Mouse (Mus musculus): ENCODE data around the gene Trpc4ap.

Trpc4ap gene

DNA sequence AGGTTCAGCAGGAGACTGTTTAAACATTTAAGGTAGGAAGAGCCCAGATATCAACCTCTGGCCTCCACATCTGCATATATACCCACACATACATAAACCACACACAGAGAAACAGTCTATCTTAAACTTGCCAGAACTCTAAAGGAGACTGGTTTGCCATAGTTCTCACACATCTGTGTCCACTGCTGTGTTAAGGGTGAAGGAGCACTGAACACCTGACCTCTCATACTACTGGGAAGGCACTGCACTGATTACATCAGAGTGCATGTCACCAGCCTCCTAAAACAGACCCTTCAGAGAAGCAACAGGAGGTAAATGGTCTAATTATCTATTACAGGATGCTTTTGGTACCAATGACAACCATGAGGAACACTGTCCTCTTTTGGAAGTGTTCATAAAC, 55.3 kb downstream of the Trpc4ap start:
- no peak for DNase-seq

DNA sequence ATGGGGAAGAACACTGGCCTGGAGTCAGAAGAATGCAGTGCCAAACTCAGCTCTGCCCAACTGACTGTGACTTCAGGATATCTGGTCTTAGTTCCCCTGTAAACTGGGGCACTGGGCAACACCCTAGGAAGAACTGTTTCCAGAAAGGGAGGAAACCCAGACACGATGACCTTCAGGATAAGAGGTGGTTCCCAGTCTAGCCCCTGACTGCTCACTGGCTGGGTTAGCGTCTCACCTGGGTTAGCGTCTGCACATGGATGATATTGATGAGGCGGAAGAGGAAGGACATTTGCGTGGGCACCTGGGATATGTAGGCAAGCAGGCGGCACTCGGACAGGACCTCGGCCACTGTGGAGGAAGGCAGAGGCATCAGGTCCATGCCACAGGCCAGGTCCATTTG, 56.2 kb downstream of the Trpc4ap start:
- DNase-seq = no peak

DNA sequence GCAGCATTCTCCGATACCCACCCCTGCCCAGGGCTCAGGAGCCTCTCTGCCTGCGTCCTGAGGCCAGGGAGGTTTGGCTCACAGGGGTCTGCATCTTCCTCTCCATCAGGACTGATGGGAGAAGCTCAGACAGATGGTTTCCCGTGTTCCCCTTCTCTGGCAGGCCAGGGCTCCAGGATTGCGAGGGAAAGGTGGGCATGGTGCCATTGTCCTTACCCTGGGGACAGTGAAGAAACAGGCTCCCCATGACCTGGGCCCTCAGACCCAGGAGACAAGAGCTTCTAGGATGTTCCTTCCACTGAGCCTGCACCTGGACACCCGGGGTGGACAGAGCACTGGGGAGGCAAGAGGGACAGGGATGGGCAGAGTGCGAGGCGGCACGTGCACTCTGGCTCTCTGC, 57.6 kb downstream of the Trpc4ap start:
- DNase-seq = no peak

DNA sequence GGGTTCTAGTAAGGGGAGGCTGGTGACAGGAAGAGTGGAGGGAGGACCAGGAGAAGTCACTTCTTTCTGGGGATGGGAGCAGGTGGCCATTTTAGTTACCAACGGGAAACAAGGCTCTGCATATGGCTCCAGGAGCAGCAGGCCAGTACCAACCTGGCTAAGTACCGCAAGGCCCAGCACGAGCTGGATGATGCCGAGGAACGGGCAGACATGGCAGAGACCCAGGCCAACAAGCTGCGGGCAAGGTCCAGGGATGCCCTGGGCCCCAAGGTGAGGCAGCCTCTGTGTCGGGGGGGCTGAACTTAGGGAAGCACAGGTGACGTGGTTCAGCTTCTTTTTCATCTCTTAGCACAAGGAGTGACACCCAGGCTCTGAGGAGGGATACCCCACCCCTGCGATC, 58.5 kb downstream of the Trpc4ap start:
- DNase-seq = peak; percentile 69

DNA sequence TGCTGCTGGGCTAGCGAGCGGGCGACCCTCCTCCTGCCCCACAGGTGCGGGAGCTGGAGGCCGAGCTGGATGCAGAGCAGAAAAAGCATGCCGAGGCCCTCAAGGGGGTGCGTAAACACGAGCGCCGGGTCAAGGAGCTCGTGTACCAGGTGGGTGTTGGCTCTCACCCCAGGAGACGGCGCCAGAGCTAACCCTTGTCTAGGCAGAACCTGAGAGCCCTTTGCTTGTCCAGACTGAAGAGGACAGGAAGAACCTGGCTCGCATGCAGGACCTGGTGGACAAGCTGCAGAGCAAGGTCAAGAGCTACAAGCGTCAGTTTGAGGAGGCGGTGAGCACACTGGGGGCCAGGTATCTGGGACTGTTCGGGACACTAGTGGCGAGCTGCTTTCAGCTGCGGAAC, 59.1 kb downstream of the Trpc4ap start:
- no peak for DNase-seq

DNA sequence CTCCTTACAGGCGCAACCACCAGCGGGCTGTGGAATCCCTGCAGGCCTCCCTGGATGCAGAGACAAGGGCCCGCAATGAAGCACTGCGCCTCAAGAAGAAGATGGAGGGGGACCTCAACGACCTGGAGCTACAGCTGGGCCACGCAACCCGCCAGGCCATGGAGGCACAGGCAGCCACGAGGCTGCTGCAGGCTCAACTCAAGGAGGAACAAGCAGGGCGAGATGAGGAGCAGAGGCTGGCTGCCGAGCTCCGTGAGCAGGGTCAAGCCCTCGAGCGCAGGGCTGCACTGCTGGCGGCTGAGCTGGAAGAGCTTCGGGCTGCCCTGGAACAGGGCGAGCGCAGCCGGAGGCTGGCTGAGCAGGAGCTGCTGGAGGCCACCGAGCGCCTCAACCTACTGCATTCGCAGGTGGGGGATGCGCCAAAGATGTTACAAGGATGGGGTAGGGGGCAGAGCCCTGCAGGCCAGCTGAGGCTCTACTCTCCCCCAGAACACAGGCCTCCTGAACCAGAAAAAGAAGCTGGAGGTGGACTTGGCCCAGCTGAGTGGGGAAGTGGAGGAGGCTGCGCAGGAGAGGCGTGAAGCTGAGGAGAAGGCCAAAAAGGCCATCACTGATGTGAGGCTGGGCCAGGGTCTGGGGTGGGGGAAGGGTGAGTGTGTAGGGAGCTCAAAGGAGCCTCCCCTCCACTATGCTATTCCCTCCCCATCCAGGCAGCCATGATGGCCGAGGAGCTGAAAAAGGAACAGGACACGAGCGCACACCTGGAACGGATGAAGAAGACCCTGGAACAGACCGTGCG, 59.8 kb downstream of the Trpc4ap start:
- DNase-seq = no peak

DNA sequence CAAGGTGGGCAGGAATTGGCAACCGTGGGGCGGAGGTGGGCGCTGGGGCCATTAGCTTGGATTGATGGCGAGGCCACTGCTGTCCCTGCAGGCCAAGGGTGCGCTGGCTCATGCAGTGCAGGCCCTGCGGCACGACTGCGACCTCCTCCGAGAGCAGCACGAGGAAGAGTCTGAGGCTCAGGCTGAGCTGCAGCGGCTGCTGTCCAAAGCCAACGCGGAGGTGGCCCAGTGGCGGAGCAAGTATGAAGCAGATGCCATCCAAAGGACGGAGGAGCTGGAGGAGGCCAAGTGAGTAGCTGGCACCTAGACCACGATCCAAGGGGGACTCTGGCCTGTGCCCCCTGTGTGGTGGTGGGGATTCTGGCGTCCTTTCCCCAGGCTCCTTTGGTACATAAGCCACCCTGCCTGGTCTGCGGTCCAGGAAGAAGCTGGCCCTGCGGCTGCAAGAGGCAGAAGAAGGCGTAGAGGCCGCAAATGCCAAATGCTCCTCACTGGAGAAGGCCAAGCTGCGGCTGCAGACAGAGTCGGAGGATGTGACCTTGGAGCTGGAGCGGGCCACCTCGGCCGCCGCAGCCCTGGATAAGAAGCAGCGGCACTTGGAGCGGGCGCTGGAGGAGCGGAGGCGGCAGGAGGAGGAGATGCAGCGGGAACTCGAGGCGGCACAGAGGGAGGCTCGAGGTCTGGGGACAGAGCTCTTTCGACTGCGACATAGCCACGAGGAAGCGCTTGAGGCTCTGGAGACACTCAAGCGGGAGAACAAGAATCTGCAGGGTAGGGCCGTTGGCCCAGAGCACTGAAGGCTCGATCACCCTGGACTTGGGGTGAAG, 61.4 kb downstream of the Trpc4ap start:
- no peak for DNase-seq

DNA sequence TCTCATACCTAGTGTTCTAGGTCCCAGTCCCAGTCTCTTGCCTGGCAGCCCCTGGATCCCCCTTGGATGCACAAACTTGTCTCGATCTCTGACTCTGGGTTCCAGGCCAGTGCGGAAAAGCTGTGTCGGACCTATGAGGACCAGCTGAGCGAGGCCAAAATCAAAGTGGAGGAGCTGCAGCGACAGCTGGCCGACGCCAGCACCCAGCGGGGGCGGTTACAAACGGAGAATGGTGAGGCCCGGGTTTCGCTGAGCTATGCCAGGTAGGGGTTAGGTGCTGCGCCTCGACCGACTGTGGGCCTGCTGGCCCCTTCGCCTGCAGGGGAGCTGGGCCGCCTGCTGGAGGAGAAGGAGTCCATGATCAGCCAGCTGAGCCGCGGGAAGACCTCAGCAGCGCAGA, 62.0 kb downstream of the Trpc4ap start:
- DNase-seq = no peak

DNA sequence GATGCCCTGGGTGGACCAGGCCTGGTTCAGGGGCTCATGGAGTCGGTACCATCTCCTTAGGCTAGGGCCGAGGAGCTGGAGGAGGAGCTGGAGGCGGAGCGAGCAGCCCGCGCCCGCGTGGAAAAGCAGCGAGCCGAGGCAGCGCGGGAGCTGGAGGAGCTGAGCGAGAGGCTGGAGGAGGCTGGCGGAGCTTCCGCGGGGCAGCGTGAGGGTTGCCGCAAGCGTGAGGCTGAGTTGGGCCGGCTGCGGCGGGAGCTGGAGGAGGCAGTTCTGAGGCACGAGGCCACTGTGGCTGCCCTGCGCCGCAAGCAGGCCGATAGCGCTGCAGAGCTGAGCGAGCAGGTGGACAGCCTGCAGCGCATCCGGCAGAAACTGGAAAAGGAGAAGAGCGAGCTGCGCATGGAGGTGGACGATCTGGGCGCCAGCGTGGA, 62.9 kb downstream of the Trpc4ap start:
- DNase-seq = peak; percentile 74

DNA sequence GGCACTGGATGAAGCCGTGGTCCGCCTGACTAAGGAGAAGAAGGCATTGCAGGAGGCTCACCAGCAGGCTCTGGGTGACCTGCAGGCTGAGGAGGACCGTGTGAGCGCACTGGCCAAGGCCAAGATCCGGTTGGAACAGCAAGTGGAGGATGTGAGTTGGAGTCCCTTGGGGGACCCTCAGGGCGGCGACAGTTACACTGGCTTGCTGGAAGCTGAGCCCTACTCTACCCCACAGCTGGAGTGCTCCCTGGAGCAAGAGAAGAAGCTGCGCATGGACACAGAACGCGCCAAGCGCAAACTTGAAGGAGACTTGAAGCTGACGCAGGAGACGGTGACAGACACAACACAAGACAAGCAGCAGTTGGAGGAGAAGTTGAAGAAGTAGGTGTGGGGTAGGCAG, 63.7 kb downstream of the Trpc4ap start:
- DNase-seq = peak; percentile 60

DNA sequence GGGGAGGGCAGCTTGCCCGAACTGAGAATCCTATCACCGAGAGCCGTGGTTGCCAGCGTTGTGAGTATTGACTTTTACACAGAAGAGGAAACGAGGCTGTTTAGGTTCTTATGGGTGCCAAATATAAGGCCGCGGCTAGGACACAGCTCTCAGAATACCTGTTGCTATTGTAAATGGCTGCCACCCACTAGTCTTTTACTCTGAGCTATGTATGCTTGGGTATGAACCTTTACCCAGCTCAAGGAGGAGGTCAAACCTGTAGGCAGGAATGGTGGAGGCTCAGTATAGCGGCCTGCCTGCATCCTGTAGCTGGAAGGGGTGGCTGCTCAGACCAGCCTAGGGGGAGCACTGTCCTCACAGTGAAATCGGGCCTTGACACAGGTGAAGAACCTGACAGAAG, 64.1 kb downstream of the Trpc4ap start:
- peak; percentile 55 for DNase-seq

DNA sequence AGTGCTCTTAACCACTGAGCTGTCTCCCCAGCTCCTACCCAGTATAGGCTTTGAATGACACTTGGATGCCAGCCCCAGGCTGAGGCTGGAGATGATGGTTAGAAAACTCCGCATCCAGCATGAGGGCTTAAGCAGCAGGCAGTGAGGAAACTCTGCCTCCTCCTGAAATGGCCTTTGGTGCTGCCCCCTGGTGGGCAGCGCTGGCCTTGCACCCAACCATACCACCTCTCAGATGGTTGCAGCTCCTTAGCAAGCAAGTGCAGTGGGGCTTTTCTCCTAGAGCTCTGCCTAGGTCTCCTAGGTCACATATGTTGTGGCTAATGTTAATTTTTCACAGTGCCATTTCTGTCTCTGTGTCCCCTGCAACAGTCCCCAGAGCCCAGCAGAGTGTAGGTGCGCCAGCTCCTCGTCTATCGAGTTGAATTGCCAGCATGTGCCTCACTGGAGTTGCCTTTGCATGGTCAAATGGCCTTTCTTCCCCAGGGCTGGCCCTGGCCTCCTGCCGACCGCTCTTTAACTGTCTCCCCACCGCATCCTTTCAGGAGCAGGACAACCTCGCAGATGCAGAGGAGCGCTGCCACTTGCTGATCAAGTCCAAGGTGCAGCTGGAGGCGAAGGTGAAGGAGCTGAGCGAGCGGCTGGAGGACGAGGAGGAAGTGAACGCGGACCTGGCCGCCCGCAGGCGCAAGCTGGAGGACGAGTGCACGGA, 65.0 kb downstream of the Trpc4ap start:
- peak; percentile 85 for DNase-seq

DNA sequence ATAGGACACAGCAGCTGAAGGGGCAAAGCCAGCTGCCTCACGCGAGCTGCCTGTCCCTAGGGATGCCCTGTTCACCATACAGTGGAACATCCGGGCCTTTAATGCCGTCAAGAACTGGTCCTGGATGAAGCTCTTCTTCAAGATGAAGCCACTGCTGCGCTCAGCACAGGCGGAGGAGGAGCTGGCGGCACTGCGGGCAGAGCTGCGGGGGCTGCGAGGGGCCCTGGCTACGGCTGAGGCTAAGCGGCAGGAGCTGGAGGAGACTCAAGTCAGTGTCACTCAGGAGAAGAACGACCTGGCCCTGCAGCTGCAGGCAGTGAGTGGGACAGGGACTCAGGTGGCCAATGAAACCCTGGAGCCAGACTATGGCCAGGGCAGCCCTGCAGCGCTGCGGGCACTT, 65.9 kb downstream of the Trpc4ap start:
- DNase-seq = no peak

DNA sequence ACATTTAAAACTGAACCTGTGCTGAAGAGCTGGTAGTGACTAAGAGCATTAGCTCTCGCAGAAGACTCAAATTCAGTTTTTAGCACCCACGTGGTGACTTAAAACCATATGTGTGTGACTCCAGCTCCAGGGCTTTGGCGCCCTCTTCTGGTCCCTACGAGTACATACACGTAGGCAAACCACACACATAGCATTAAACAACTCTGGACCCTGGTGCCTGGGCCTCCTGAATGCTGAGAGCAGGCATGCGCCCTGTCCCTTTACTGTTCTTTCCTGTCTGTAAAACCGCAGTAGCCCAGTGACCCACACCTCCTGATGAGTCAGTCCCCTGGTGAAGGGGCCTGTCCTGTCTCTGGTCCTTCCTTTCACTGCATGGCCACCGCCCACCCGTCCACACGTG, 67.5 kb downstream of the Trpc4ap start:
- DNase-seq = no peak

DNA sequence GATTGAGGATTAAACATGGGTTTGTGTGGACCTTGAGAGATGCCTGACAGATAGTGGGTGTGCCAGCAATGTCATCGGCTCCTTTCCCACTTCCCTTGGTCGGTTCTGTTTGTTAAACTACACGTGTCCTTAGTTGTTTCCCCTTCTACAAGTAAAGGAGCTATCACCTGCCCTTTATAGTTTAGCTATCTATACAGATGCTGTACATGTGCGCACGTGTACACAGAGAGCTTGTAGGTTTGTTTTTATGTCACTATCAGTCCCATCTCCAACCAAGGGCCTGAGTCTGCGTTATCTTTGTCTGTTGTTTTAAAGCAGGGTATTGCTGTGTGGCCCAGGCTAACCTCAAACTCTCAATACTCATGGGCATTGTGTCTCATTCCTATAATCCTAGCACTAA, 68.2 kb downstream of the Trpc4ap start:
- DNase-seq = no peak

DNA sequence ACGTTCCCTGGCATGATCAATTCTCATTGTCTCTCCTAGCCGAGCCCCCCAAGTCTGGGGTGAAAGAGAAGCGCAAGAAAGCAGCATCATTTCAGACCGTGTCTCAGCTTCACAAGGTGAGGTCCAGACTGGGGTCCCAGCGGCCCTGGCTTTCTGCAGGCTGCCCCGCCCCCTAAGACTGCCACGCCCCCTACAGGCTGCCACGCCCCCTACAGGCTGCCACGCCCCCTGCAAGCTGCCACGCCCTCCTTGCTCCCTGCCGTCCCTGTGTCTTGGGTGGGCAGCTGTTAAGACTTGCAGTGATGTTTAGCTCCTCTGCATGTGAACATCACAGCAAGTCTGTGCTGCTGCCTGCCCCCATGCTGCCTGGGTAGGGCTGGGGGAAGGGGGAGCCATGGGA, 69.6 kb downstream of the Trpc4ap start:
- DNase-seq = no peak

DNA sequence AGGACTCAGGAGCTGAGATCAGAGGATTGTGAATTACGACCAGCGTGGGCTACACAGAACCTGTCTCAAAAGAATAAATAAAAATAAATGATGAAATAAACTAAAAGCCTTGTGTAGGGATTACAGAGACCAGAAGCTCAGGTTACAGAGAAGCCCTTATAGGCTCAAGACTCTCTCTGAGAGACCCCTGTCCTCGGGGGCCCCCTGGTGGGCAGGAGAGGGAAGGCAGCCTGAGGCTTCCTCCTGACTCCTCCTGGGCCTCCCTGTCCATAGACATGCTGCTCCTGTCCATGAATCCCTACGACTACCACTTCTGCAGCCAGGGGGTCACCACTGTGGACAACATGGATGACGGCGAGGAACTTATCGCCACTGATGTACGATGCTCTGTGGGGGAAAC, 72.4 kb downstream of the Trpc4ap start:
- peak; percentile 92 for DNase-seq

DNA sequence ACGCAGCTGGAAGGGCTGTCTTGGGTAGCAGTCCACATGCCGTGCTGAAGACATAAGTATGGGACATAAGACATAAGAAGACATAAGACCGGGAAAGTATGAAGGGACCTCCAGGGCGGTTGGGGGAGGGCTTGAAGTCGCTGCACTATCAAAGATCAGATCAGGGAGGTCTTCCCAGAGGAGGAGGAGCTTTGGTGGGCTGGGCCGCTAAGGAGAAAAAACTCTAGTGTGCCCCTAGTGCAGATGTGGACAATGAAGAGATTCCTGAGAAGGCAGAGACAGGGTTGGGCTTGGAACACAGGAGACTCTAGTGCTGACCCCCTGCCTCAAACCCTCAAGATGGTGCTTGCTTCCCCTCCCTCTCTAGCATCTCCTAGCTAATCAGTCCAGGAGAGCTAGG, 75.2 kb downstream of the Trpc4ap start:
- DNase-seq = no peak

DNA sequence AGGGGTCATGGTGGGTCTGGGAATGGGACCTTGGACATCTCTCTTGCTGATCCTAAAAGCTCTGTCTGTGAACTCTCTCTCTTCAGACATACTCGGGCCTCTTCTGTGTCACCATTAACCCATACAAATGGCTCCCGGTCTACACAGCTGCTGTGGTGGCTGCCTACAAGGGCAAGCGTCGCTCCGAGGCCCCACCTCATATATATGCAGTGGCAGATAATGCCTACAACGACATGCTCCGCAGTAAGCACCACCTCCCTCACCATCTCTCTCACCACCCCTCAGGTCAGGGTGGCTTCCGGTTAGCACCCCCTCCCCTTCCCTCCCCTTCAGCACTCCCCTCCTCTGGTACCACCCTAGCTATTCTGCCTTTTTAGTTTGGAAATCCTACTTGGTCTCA, 78.2 kb downstream of the Trpc4ap start:
- no peak for DNase-seq

DNA sequence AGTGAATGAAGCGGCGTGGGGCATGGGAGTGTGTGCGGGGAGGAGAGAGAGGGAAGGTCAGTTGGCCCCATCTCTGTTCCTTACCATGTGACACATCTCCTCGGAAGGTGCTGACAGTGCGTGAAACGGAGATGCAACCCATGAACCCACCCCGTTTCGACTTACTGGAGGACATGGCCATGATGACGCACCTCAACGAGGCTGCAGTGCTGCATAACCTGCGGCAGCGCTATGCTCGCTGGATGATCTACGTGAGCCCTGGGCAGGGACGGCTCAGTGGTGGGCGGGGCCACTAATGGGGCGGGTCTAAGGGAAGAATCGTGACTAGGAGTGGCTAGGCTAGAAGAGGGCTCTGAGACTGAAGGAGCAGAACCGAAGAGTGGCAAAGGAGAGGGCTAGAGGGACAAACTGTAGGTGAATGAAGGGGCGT, 78.8 kb downstream of the Trpc4ap start:
- DNase-seq = peak; percentile 80

DNA sequence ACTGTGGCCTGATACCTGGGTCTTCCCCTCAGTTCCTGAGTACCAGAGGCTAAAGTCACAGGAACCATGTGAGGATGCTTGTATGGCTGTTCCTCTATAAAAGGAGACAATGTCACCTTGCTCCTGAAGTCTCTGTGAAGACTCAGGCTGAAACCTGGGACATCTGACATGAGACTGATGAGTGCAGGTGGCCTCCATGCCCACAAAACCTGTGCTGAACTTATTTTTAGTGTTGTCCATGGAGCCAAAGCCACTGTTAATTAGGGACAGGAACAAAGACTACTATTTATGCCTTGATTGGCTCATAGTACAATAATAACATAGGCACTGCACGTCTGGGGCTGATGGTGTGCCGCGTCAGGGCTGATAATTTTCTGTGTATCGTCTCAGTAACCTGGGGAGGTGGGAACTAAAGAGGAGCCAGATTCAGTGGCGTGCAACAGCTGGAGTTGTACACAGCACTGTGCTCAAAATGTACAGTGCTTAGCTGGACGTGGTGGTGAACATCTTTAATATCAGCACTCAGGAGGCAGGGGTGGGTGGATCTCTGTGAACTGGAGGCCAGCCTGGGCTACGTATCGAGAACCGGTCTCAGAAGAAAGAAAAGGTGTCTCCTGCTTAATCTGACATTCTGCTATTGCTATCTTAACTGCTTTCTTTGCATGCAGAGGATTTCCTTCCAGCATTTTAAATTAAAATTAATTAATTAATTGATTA, 80.2 kb downstream of the Trpc4ap start:
- no peak for DNase-seq

DNA sequence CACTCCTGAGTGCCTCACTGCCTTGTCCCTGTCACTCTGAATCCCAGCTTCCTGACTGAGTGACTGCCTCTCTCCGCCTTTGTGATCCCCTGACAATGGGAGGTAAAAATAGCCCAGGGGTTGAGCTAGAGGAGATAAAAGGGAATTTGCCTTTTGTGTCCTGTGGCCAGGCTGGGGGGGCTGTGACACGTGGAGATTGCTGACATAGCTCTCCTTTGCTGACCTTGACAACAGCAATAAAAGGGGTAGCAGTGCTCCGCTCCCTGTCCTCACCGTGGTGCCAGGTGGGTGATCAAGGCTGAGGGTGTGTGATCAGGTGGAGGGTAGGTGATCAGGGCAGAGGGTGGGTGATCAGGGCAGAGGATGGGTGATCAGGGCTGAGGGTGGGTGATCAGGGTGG, 81.2 kb downstream of the Trpc4ap start, which contains the start of gene Myh7b:
Myh7b (plus strand) TSS at position 235 of the 400 bp plus-strand sequence.
- DNase-seq = no peak

DNA sequence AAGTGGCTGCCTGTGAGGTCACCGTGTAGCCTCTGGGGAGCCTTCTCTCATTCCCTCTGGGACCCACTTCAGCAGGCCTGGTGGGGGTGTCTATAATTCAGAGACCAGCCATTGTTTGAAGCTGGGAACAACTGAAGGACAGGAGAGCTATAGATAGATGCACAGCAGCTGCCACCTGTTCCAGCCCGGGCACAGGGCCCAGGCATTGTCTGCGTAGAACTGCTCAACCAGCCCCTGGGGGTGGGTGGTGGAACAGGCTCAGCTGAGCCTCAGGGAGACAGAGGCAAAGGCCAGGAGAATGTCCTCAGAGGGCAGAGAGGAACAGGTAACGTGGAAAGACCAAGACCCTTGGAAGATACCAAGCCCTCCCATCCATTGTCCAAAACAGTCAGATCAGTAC, 85.8 kb downstream of the Trpc4ap start:
- DNase-seq = peak; percentile 81
